Mouse (Mus musculus) lung, embryonic 14.5 days (tissue): ENCODE data around the gene Tsks. TPM values are rescaled to one million over a fixed set of nuclear protein-coding genes. Genes with fewer than 3 reads are reported as not detected.

Experiments used
- ATAC-seq: fragments of 200-750 bp; cut with Nextera tagmentation; 2 replicates; pipeline ENCODE4 v1.8.0; 2017; ENCODE audit warnings: mild to moderate bottlenecking, moderate TSS enrichment, moderate library complexity; ENCODE audit not compliant: insufficient read depth
- DNase-seq: peaks from one replicate; pipeline ENCODE4 v3.0.0-alpha.2; 2015
- H3K27ac ChIP-seq: fragments of 300-500 bp; sonication (generic); 2 replicates; pipeline ENCODE4 v1.5.1; 2014; ENCODE audit warnings: low read depth, mild to moderate bottlenecking, moderate library complexity
- H3K27me3 ChIP-seq: fragments of 300-500 bp; sonication (generic); 2 replicates; pipeline ENCODE4 v1.6.1; 2014; ENCODE audit warnings: low read length, control low read depth; ENCODE audit not compliant: insufficient read depth
- H3K36me3 ChIP-seq: fragments of 300-500 bp; sonication (generic); 2 replicates; pipeline ENCODE4 v1.6.1; 2014; ENCODE audit warnings: control low read depth; ENCODE audit not compliant: insufficient read depth
- H3K4me1 ChIP-seq: fragments of 300-500 bp; sonication (generic); 2 replicates; pipeline ENCODE4 v1.6.1; 2014; ENCODE audit warnings: antibody characterized with exemption, control low read depth; ENCODE audit not compliant: insufficient read depth
- H3K4me2 ChIP-seq: fragments of 300-500 bp; sonication (generic); 2 replicates; pipeline ENCODE4 v1.6.1; 2014; ENCODE audit warnings: mild to moderate bottlenecking
- H3K4me3 ChIP-seq: fragments of 300-500 bp; sonication (generic); 2 replicates; pipeline ENCODE4 v1.5.1; 2014; ENCODE audit warnings: low read depth, low read length
- H3K9ac ChIP-seq: fragments of 300-500 bp; sonication (generic); 2 replicates; pipeline ENCODE4 v1.6.1; 2014
- H3K9me3 ChIP-seq: fragments of 300-500 bp; sonication (generic); 2 replicates; pipeline ENCODE4 v1.6.1; 2016; ENCODE audit warnings: low read depth, low read length, control low read depth
- CTCF ChIP-seq: IDR thresholded peaks from 2 replicates; pipeline ENCODE4 v1.5.1; 2016; ENCODE audit warnings: antibody characterized with exemption, low read depth
- WGBS: fragments of 180-500 bp; shearing (Covaris S2); extraction: QIAGEN DNeasy Blood & Tissue Kit; methylation state at CpG from one replicate; pipeline ENCODE4 v1.1.7; 2014; 5-methylcytosine and 5-hydroxymethylcytosine counted together
- polyA plus RNA-seq: library from polyadenylated mRNA; unstranded; fragments of >200 nt; fragmentation: Nextera tagmentation; extraction: Ambion mirVana; gene quantifications from 2 replicates; pipeline ENCODE4 v1.2.1, GENCODE M21; 2014

Gene Tsks
- polyA plus RNA-seq, 1 experiment from 2014 or later = 0.11 TPM

DNA sequence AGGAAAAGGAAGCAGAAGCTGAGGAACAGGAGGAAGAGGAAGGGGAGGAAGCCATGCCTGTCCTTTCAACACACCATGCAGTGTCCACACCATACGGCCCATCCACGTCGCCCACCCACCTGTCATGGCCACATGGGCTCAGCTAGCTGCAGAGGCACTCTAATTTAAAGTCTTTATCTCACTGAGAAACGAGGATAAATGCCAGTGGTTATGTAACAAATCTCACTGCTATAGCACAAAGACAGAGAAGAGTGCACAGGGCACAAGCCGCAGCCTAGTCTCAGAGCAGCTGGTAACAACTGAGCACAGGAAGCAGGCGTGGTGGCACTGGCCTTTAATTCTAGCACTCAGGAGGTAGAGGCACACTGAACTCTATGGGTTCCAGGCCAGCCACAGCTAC lies 6.9 kb downstream of the Tsks start:
- 64% methylated on average over 6 of the region's 6 CpGs for WGBS
- peaks cover 12% of the 10 kb centered on the region; the same call in 1 of the 2 replicates for H3K4me1 ChIP-seq
- H3K27ac ChIP-seq = no peak overlapping the region
- H3K27me3 ChIP-seq = peaks cover 19% of the 10 kb centered on the region
- H3K36me3 ChIP-seq = no peaks in the 10 kb centered on the region
- H3K9me3 ChIP-seq = no peaks in the 10 kb centered on the region
- ATAC-seq = no peak
- no peak overlapping the region for H3K4me3 ChIP-seq
- H3K9ac ChIP-seq = no peak overlapping the region
- TF ChIP-seq CTCF = no peak
- H3K4me2 ChIP-seq = no peak overlapping the region
- DNase-seq = no peak

DNA sequence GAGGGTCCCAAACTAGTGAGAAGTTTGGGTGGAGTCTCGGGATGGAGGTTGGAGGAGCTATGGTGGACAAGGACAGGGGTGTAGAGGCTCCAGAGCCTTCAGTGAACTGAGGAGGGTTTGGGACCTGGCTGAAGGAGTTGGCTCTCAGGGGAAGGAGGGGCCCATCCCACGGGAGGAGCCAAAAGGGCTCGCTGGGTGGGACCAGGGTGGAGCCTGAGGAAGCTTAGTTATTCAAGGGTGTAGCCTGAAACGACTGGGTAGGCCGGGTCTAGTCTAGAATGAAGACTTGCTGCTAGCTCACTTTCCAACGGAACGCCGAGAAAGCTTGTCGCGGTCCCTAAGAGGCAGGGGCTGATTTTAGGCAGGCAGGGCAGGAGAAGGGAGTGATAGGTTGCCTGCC lies 9.0 kb downstream of the Tsks start:
- no peaks in the 10 kb centered on the region for H3K36me3 ChIP-seq
- TF ChIP-seq CTCF = no peak
- ATAC-seq (peak; percentile 86), DNase-seq (peak; percentile 87)
- 0% methylated on average over 10 of the region's 10 CpGs for WGBS
- no peaks in the 10 kb centered on the region for H3K9me3 ChIP-seq
- H3K4me2 ChIP-seq = peak overlapping the region; percentile 97
- peak overlapping the region; percentile 62 for H3K9ac ChIP-seq
- peaks cover 12% of the 10 kb centered on the region; the same call in 1 of the 2 replicates for H3K4me1 ChIP-seq
- peak overlapping the region; percentile 50 for H3K4me3 ChIP-seq
- peaks cover 19% of the 10 kb centered on the region for H3K27me3 ChIP-seq
- H3K27ac ChIP-seq = peak overlapping the region; percentile 74

DNA sequence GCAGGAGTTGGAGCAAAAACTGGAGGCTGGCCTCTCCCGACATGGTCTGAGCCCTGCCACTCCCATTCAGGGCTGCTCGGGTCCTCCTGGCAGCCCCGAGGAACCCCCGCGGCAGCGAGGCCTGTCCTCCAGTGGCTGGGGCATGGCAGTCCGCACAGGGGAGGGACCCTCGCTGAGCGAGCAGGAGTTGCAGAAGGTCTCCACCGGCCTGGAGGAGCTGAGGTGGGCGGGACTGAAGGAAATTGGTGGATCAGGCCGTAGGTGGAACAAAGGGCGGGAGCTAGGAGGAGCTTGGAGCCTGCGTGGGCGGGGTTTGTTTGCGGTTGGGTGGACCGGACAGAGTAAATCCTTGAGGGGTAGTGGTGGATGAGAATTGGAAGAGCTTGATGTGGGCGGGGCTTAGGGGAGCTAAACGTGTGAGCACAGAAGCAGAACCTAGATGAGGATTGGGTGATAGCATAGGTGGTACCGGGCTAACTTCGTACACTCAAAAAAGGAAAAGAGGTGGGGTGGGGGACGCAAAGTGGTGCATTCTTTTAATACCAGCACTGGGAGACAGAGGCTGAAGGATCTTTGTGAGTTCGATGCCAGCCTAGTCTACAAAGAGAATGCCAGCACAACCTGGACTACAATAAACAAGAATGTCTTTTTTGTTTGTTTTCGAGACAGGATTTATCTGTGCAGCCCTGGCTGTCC lies 9.8 kb downstream of the Tsks start:
- H3K4me1 ChIP-seq = peaks cover 12% of the 10 kb centered on the region; the same call in 1 of the 2 replicates
- WGBS = 7% methylated on average over 24 of the region's 24 CpGs

DNA sequence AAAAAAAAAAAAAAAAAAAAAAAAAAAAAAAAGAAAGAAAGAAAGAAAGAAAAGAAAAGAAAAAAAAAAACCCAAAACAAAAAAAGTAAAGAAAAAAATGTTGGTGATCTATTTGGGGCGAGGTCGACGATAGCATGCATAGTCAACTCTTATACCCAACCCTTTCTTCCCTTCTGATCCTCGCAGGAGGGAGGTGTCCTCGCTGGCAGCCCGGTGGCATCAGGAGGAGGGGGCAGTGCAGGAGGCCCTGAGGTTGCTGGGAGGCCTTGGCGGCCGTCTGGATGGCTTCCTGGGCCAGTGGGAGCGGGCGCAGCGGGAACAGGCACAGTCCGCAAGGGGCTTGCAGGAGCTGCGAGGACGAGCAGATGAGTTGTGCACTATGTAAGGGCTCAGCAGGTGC lies 10.6 kb downstream of the Tsks start:
- H3K4me1 ChIP-seq = peaks cover 12% of the 10 kb centered on the region; the same call in 1 of the 2 replicates
- no peak overlapping the region for H3K27ac ChIP-seq
- 60% methylated on average over 14 of the region's 14 CpGs for WGBS

More for the DNA sequence above, 9.8 kb downstream of the Tsks start:
- DNase-seq = peak; percentile 97
- Histone ChIP-seq H3K4me2 (peak overlapping the region; percentile 97), H3K27ac (peak overlapping the region; percentile 74), H3K27me3 (peaks cover 19% of the 10 kb centered on the region), H3K4me3 (peak overlapping the region; percentile 50), H3K36me3 (no peaks in the 10 kb centered on the region), H3K9ac (peak overlapping the region; percentile 62), H3K9me3 (no peaks in the 10 kb centered on the region)
- TF ChIP-seq CTCF = no peak
- peak; percentile 93 for ATAC-seq

DNA sequence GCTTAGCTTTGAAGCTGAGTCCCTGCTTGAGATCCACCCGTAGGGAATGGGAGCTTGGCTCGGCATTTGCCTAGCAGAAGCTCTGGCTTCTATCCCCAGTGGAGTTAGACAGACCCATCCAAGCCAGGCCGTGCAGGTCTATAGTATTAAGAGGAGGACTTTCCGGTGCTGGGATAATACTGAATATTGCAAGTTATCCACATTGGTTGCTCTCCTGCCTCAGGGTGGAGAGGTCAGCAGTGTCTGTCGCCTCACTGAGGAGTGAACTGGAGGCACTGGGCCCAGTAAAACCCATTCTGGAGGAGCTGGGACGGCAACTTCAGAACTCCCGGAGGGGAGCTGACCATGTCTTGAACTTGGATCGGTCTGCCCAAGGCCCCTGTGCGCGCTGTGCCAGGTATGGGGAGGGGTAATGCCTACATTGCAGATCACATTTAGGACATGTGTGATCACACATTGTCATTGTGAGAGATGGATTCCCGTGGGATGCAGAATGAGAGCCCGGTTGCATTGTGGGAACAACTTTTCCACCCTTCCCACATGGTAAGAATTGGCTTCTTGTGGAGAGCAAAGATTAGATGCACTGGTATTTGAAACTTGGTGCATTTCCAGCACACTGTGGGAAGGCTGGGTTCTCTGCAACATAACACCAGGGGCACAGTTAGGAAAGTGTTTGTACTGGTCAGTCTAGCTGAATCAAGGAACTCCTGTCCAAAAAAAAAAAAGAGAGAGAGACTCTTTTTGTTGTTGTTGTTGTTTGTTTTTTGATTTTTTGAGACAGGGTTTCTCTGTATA lies 11.3 kb downstream of the Tsks start:
- H3K27ac ChIP-seq = no peak overlapping the region
- DNase-seq = no peak
- ATAC-seq = no peak
- H3K9ac ChIP-seq = no peak overlapping the region
- peaks cover 19% of the 10 kb centered on the region for H3K27me3 ChIP-seq
- 80% methylated on average over 12 of the region's 12 CpGs for WGBS
- H3K4me2 ChIP-seq = no peak overlapping the region
- peaks cover 12% of the 10 kb centered on the region; the same call in 1 of the 2 replicates for H3K4me1 ChIP-seq
- no peak for TF ChIP-seq CTCF
- no peaks in the 10 kb centered on the region for H3K9me3 ChIP-seq
- no peaks in the 10 kb centered on the region for H3K36me3 ChIP-seq
- no peak overlapping the region for H3K4me3 ChIP-seq

More for the DNA sequence above, 10.6 kb downstream of the Tsks start:
- no peak for TF ChIP-seq CTCF
- Histone ChIP-seq H3K9ac (no peak overlapping the region), H3K4me2 (no peak overlapping the region), H3K27me3 (peaks cover 19% of the 10 kb centered on the region), H3K9me3 (no peaks in the 10 kb centered on the region), H3K4me3 (no peak overlapping the region), H3K36me3 (no peaks in the 10 kb centered on the region)
- DNase-seq (no peak), ATAC-seq (no peak)

DNA sequence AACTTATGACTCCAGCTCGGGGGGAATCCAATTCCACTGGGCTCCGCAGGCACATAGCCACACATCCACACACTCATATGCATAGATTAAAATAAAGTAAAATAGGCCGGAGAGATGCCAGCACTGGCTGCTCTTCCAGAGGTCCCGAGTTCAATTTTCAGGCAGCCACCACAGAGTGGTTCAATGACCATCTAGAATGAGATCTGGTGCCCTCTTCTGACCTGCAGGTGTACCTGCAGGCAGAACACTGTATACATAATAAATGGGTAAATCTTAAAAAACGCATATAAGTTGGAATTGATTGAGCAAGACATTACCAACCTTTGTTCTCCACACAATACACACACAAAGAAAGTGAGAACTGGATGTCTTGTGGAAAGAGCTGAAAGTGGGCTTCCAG lies 12.6 kb downstream of the Tsks start:
- H3K9ac ChIP-seq = no peak overlapping the region
- H3K27me3 ChIP-seq = peaks cover 12% of the 10 kb centered on the region
- no peaks in the 10 kb centered on the region for H3K36me3 ChIP-seq
- H3K4me3 ChIP-seq = no peak overlapping the region
- no peak overlapping the region for H3K4me2 ChIP-seq
- no peaks in the 10 kb centered on the region for H3K9me3 ChIP-seq
- H3K4me1 ChIP-seq = peaks cover 12% of the 10 kb centered on the region; the same call in 1 of the 2 replicates
- ATAC-seq = no peak
- peak; percentile 57 for TF ChIP-seq CTCF
- H3K27ac ChIP-seq = no peak overlapping the region
- WGBS = 48% methylated on average over 5 of the region's 5 CpGs
- DNase-seq = peak; percentile 59

DNA sequence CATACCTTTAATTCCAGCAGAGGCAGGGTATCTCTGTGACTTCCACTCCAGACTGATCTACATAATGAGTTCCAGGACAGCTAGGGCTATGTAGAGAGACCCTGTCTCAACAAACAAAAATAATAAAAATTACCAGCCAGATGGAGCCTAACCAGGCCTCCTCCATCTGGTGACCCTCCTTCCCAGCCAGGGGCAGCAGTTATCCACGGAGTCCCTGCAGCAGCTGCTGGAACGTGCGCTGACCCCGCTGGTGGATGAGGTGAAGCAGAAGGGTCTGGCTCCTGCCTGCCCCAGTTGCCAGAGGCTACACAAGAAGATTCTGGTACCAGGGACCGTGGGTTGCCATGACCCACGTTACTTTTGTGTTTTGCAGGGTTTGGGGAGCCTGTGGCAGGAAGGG lies 13.3 kb downstream of the Tsks start:
- H3K4me2 ChIP-seq = no peak overlapping the region
- H3K9ac ChIP-seq = no peak overlapping the region
- no peak overlapping the region for H3K4me3 ChIP-seq
- DNase-seq (no peak), ATAC-seq (no peak)
- no peak for TF ChIP-seq CTCF
- no peaks in the 10 kb centered on the region for H3K9me3 ChIP-seq
- WGBS = 68% methylated on average over 6 of the region's 6 CpGs
- peaks cover 6% of the 10 kb centered on the region; the same call in 1 of the 2 replicates for H3K27me3 ChIP-seq
- H3K36me3 ChIP-seq = peaks cover 2% of the 10 kb centered on the region; the same call in 1 of the 2 replicates
- no peak overlapping the region for H3K27ac ChIP-seq
- H3K4me1 ChIP-seq = peaks cover 12% of the 10 kb centered on the region; the same call in 1 of the 2 replicates
